Mouse (Mus musculus): ENCODE results near the gene Zfp784.
"Not testable (repeated sequence)": the region's sequence is repeated elsewhere in the genome, so short reads cannot be mapped to it uniquely, and the experiment has no call there.

The Zfp784 gene

GRCm38 (mm10) chr7:5038109-5038732 is at the start of gene Zfp784:
TSS of gene Zfp784 (minus strand) at chr7:5038446.
- DNase-seq (ENCODE audit: low spot score in 2 of 2), result peak; percentile 91 to 95

- no peak for DNase-seq (ENCODE audit: low spot score in 2 of 2)
Observed at GRCm38 (mm10) chr7:5087886-5088285, 49.6 kb upstream of the Zfp784 start.

- no peak for DNase-seq (ENCODE audit: low spot score in 2 of 2)
Observed at GRCm38 (mm10) chr7:5086921-5087440, 48.7 kb upstream of the Zfp784 start.

- no peak for DNase-seq (ENCODE audit: low spot score in 2 of 2)
Observed at GRCm38 (mm10) chr7:5085512-5085911, 47.3 kb upstream of the Zfp784 start.

GRCm38 (mm10) chr7:5083325-5084105 is 45.3 kb upstream of the Zfp784 start:
- DNase-seq (ENCODE audit: low spot score in 2 of 2), result no peak

- no peak for DNase-seq (ENCODE audit: low spot score in 2 of 2)
Observed at GRCm38 (mm10) chr7:5081939-5082338, 43.7 kb upstream of the Zfp784 start.

- no peak for DNase-seq (ENCODE audit: low spot score in 2 of 2)
Observed at GRCm38 (mm10) chr7:5081241-5081640, 43.0 kb upstream of the Zfp784 start.

DNA sequence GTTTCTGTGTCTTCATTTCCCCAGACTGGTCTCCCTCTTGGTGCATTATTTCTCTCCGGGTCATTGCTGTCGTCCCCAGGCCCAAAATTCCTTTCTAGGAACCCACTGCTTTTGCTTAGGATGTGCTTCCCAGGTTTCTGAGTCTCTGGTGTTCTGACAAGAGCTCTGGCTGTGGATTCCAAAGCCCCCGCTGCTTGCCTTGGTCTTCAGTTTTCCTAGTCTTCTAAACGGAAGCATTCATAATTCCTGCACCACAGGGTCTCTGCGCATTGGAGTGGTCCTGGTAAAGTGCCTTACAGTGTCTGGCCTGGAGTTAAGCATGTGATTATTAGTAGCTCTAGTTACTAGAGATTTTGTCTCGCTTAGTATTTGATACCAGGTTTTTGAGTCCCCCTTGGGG is 42.6 kb upstream of the Zfp784 start:
- no peak for DNase-seq (ENCODE audit: low spot score in 2 of 2)

DNA sequence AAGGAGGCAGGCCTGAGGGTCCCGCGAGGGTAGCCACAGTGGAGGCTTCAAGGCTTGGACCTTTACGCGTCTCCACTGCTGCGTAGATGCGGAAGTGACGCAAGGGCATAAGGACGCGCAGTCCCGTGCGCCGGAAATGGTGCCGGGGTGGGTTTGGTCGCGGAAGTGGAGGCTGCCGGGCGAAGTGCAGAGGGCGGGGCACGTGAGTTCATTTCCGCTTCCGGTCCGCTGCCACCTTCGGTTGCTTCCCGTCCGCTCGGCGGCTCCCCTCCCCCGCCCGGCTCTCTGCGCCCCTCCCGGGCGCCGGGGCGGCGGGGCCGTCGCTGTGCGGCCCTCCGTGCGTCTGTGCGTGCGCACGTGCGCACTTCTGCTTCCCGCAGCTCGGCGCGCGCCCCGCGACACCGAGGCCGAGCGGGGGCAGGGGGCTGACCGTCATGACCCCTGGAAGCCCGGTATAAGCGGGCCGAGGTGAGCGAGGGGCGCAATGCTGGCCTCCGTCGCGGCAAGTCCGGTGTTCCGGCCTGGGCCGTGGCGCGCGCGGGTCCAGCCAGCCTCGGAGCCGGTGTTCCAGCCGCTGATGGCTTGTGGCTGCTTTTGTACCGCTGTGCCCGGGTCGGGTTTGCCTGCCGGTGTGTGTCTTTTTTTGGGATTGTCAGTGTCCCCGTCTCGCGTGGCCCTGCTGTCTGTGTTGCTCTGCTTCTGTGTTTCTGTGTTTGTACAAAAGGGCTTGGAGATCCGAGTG is 41.9 kb upstream of the Zfp784 start, which contains the start of gene Epn1:
TSS of gene Epn1 (plus strand) at position 226 of the 742 bp plus-strand sequence.
- peak; percentile 97 for DNase-seq (ENCODE audit: low spot score in 2 of 2)

- not testable (repeated sequence) for DNase-seq (ENCODE audit: low spot score in 2 of 2)
Observed at GRCm38 (mm10) chr7:5079365-5080009, 41.2 kb upstream of the Zfp784 start.

DNA sequence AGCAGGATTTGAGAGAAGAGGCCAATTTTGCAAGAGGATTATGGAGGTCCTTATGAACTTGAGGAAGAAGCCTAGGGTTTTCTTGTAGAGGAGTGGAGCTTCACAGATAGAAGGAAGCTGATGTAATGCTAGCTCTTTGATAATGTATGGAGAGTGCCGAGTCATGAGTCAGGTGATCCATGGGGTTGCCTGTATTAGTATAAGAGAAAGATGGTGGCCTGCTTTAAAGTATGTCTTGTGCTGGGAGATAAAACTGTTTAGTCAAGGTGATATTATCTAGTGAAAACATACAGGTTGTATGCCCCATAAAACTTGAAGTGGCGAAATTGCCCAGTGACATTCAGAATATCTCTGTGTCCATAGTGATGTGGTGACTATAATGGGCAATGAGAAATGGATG is 38.7 kb upstream of the Zfp784 start:
- no peak for DNase-seq (ENCODE audit: low spot score in 2 of 2)

DNA sequence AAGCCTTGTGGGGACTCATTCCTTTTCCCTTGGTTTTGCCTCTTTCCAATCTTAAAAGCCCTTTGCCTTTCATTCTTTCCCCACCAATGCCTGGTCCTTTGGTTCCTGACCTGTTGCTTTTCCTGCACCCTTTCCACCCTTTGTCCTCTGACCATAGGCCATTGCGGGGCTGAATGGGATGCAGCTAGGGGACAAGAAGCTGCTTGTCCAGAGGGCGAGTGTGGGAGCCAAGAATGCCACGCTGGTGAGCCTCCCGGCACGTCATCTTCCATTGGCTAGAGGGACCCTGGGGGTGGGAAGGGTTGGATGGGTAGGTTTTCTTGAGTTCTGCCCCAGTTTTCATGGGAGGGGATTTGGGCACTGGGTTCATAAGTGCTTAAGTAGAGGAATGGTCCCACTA is 36.7 kb upstream of the Zfp784 start:
- DNase-seq (ENCODE audit: low spot score in 2 of 2), result no peak

DNA sequence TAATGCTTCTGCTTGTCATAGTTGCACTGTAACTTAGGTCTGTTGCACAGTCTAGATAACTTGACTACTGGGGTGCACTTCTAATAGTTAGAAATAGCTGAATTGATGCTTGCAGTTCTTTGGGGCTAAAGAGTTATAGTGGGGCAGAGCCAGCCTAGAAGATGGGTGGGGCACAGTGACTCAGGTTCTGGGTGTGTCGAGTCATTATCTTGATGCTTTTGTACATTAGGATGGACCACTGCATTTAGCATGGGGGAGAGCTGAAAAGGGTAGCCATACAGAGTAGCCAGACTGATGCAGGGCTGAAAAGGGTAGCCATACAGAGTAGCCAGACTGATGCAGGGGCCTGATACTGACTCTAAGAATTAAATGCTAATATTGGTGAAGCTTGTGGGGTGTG is 35.3 kb upstream of the Zfp784 start:
- no peak for DNase-seq (ENCODE audit: low spot score in 2 of 2)

DNA sequence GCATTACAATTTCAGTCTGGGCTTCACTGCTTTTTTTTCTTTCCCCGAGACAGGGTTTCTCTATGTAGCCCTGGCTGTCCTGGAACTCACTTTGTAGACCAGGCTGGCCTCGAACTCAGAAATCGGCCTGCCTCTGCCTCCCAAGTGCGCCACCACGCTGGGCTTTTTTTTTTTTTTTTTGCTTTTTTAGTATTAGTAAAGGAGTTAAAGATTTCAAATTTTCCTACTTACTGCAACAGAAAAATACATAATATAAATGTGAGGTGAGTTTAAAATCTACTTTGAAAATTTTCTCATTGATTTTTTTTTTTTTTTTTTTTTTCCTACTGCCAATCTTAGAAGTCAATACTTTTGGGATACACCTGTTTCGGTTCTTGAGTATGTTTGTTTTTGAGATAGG is 26.6 kb upstream of the Zfp784 start:
- no peak for DNase-seq (ENCODE audit: low spot score in 2 of 2)

- no peak for DNase-seq (ENCODE audit: low spot score in 2 of 2)
Observed at GRCm38 (mm10) chr7:5062360-5063001, 24.2 kb upstream of the Zfp784 start.

DNA sequence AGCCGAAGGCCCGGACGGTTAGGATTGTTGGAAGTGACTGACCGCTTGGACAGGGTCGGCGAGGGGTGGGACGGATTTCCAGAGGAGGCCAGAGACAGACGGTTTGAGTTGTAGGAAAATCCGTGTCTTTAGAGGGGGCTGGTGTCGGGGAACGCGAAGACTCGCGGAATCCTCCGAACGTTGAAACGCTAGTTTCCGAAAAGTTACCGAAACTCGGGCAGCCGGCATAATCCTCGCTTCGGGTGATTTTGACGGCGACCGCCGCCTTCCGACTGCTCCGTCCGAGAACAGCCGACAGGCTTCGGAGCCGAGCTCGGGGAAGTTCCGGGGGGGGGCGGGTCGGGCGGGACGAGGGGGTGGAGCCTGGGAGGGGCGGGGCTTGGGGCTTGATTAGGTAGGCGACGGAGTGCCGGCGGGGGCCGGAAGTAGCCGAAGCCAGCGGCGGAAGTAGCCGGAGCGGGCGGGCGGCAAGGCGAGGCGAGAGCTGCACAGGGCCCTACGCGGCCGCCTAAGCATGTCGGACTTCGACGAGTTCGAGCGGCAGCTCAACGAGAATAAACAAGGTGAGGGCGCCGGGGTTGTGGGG is 23.6 kb upstream of the Zfp784 start, which contains the start of gene U2af2:
TSS of gene U2af2 (plus strand) at position 370 of the 586 bp plus-strand sequence.
- DNase-seq (ENCODE audit: low spot score in 2 of 2), result peak; percentile 90 to 91

GRCm38 (mm10) chr7:5060944-5061773 is 22.9 kb upstream of the Zfp784 start:
- peak; percentile 99 for DNase-seq (ENCODE audit: low spot score in 2 of 2)

GRCm38 (mm10) chr7:5060239-5060731 is 22.0 kb upstream of the Zfp784 start:
- DNase-seq (ENCODE audit: low spot score in 2 of 2), result peak; percentile 66 to 74

DNA sequence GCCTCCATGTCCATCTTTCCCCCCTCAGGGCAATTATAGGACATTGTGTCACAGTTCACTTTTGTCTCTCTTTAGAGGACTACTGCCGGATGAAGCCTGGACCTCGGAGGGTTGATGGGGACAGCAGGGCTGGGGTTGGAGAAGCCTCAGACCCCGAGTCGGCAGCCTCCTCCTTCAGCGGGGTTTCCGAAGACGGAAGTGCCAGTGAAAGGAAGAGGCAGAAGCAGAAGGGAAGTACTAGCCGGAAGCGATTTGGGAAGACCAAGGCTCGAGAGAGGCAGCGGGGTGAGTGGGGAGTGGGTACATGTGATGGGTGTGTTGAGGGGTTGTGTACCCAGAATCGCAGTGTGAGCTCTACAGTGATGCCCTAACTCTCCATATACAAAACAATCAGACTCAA is 21.2 kb upstream of the Zfp784 start:
- DNase-seq (ENCODE audit: low spot score in 2 of 2), result no peak

- no peak for DNase-seq (ENCODE audit: low spot score in 2 of 2)
Observed at GRCm38 (mm10) chr7:5058631-5059030, 20.4 kb upstream of the Zfp784 start.
